Mouse (Mus musculus): ENCODE results near the gene Nell2. TPM values are rescaled to one million over a fixed set of nuclear protein-coding genes. Genes with fewer than 3 reads are reported as not detected.

The Nell2 gene
- polyA plus RNA-seq, 1 experiment from 2014 or later, result 0.76 TPM

- ChIA-PET CTCF (interaction anchor here (1.0 kb wide), 1 partner anchor 8 kb away, joined by 3 read pairs; no protein-coding TSS in a partner anchor), POLR2A (no interaction called here)
- ATAC-seq (no peak), DNase-seq (ENCODE audit: low read depth, low spot score) (no peak)
- in situ Hi-C loops (cut with MboI; ENCODE audit: low pct_unique_long_range_greater_than_20kb), result no loop called here
- TF ChIP-seq CTCF (IDR thresholded peaks at IDR 0.05), result no peak
- no peaks in the 10 kb centered on the region for H3K27me3 ChIP-seq
Observed at GRCm38 (mm10) chr15:95029487-95029875, 498.9 kb downstream of the Nell2 start.

- ChIA-PET POLR2A (no interaction called here), CTCF (interaction anchor here (1.0 kb wide), 1 partner anchor 8 kb away, joined by 3 read pairs; no protein-coding TSS in a partner anchor)
- no peaks in the 10 kb centered on the region for H3K27me3 ChIP-seq
- ATAC-seq (no peak), DNase-seq (ENCODE audit: low read depth, low spot score) (no peak)
- no peak for TF ChIP-seq CTCF (IDR thresholded peaks at IDR 0.05)
- in situ Hi-C loops (cut with MboI; ENCODE audit: low pct_unique_long_range_greater_than_20kb), result no loop called here
Observed at GRCm38 (mm10) chr15:95028862-95029486, 499.4 kb downstream of the Nell2 start.

Other genes starting within 250 kb of the Nell2 start
- not detected for gene Dbx2, start 127.4 kb upstream of the Nell2 start, polyA plus RNA-seq (2021)

All from Patski (cell line).